Mouse (Mus musculus): ENCODE data around the gene Fgfr2. TPM values are rescaled to one million over a fixed set of nuclear protein-coding genes. Genes with fewer than 3 reads are reported as not detected.
"Not testable (repeated sequence)": the region's sequence is repeated elsewhere in the genome, so short reads cannot be mapped to it uniquely, and the experiment has no call there.

The Fgfr2 gene
- total RNA-seq, 2 experiments from 2014 or later, result 35.8 to 40.8 TPM

DNA sequence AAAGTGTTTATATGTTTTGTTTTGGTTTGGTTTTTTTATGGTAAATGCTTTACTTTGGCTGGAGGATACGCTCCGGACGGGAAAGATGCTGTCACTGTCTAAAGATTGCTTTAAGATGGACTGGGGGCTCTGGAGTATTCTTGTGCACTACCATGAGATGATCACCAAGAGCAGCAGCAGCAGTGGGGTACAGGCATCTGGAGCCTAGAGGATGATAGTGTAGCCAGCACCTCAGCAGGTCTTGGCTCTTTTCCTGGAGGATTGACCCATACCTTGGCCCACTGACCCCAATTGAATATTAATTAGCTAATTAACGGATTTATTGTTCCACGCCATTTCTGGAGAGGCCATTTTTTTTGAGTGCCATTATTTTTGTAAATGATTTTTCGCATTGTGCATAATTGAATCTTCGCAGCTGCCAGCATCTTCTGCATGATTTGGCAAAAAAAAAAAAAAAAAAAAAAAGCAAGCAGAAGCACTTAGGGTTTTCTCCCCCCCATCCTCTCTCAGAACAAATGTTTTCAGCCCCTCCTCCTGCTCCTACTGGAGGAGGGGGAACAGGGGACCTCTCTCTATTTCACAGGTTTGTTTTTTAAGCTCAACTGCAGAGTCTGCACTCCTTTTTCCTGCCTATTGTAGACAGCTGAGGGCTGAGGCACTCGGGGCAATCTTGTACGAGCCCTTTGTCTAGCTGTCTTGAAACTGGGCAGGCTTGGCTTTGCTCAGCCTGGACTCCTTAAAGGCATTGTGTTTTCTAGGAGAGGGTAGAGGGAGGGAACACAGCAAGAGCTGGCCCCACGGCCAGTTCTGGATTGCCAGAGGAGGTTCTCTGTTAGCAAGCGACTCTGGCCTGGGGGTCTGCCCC, 2529.5 kb downstream of the Fgfr2 start:
- intact Hi-C loops (cut with DNase I), result not testable (repeated sequence)
- peak; percentile 57 for DNase-seq

DNA sequence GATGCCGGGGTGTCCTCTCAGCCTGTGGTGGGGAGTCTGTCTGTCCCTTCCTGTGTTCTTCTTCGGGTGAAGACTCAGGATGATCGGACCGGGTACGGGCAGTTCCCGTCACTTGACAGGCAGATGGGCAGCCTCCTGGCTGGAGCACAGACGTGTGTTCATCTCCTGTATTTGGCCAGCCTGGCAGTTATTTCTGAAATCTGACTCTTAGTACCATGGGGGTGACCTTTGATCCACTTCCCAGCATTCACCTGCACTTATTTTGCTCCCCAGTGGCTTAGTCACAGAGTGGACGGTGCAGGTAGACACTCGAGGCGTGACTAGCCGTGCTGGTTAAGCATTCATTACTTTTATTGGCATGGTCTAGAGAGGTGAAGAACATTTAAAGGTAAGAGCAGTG, 2530.2 kb downstream of the Fgfr2 start:
- intact Hi-C loops (cut with DNase I); DNase-seq: not testable (repeated sequence)

- DNase-seq, result no peak
- intact Hi-C loops (cut with DNase I), result no loop called here
Observed at GRCm38 (mm10) chr7:130590845-130591437, 2532.2 kb downstream of the Fgfr2 start.

DNA sequence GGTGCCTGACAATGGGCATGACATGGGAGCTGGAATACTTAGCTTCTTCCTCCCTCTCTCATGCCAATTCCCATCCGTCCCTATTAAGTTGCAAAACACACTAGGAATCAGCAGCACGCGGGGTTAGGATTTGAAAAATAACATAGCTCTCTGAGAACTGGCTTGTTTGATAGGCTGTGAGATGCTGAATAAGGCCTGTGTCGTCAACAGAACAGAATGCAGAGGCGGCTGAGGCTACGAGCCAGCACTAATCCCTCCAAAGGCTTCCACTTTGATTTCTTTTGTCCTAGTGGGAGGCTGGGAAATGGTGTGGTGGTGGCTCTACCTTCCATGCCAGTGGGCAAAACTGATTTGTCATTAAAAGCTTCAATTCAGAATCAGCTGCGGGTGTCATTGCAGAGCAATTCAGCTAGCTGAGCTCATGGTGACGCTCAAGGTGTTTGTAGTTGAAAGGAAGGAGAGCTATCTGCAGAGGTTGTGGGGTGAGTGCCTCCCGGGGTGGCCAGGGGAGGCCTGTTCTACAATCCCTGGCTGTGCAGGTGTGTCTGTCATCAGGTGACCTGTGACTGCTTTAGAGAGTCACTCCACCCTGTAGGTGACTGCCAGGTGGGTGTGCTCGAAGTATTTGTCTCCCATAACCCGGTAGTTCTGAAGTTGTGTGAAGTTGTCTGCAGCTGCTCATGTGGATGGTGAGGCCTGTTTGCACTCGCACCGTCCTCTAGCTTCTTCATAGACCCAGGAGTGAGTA, 2532.9 kb downstream of the Fgfr2 start:
- intact Hi-C loops (cut with DNase I), result no loop called here
- no peak for DNase-seq

GRCm38 (mm10) chr7:130586521-130587072, 2536.6 kb downstream of the Fgfr2 start:
- intact Hi-C loops (cut with DNase I), result no loop called here
- no peak for DNase-seq

DNA sequence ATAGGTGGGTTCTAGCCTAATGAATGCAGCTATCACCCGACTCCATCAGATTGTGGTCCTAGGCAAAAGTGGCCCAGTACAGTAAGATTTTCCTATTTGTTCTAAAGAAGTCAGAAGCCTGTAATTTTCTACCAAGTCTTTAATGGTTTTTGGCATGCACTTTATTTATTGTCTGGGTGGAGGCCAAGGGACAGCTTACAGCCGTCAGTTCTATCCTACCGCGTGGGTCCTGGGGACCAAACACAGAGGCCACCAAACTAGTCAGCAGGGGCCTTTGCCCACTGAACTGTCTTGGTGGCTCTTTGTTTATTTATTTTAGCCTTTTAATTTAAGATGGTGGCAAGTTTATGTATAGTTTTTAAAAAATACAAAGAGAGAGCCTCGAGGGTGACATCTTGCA, 2544.5 kb downstream of the Fgfr2 start:
- intact Hi-C loops (cut with DNase I), result no loop called here
- DNase-seq, result no peak

DNA sequence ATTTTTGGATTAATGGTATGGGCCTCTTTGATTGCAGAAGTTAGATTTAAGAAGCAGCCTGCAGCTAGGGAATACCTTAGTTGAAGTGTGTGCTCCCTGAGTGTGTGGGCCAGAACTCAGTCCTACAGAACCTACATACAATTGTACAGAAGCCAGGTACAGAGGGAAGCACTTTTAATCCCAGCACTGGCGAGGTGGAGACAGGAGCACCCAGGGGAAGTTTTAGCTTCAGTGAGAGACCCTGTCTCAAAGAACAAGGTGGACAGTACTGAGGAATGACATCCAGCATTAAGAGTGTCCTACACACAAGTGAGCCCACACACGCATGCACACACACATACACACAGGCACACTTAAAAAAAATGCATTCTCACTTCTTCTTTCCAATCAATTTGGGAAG, 2545.1 kb downstream of the Fgfr2 start:
- no peak for DNase-seq
- intact Hi-C loops (cut with DNase I), result no loop called here

- intact Hi-C loops (cut with DNase I), result no loop called here
- DNase-seq, result no peak
Observed at GRCm38 (mm10) chr7:130577388-130578003, 2545.7 kb downstream of the Fgfr2 start, which contains the start of gene Tacc2. Gene Tacc2 (plus strand): TSS chr7:130577438.

DNA sequence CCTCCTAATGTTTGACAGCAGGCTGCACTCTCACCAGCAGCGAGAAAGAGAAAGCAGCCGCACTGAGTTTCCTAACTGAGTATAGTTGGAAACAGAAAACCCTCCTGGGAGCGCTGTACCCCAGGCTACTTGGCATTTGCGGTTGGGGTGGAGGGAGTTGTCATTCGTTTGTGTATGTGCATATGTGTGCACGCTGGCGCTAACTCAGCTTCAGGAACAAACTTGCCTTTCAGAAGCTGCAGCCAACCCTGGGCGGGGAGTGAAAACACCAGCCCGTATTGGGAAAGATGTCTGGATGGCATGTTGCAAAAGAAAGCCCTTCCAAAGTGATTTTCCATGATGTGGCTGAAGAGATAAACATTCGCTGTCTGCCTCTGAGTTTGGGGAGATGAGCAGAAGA, 2546.2 kb downstream of the Fgfr2 start:
- DNase-seq, result no peak
- intact Hi-C loops (cut with DNase I), result no loop called here

GRCm38 (mm10) chr7:130574211-130574991, 2548.7 kb downstream of the Fgfr2 start:
- intact Hi-C loops (cut with DNase I), result no loop called here
- peak; percentile 19 for DNase-seq

DNA sequence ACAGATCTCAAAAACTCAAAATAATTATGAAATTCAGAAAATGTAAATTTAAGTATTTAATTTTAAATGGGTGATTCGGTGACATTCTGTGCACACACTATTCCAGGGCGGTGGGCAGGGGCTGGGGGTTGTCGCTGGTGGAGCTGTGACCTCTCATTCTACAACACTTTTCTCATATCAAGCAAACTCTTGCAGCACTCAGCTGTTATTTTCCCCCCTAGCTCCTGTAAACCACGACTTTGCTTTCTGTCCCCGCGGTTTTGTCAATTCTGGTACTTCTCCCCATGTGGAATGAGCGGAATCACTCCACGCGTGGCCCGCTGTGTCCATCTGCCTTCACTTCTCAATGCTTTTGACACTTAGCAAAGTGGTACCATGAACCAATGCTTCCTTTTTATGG, 2549.4 kb downstream of the Fgfr2 start:
- no peak for DNase-seq
- intact Hi-C loops (cut with DNase I), result no loop called here

GRCm38 (mm10) chr7:130572821-130573220, 2550.3 kb downstream of the Fgfr2 start, which contains the start of gene Nsmce4a:
Gene Nsmce4a (minus strand): TSS chr7:130573118.
- DNase-seq, result no peak
- intact Hi-C loops (cut with DNase I), result no loop called here

GRCm38 (mm10) chr7:130570472-130570871, 2552.7 kb downstream of the Fgfr2 start:
- intact Hi-C loops (cut with DNase I), result no loop called here
- no peak for DNase-seq

DNA sequence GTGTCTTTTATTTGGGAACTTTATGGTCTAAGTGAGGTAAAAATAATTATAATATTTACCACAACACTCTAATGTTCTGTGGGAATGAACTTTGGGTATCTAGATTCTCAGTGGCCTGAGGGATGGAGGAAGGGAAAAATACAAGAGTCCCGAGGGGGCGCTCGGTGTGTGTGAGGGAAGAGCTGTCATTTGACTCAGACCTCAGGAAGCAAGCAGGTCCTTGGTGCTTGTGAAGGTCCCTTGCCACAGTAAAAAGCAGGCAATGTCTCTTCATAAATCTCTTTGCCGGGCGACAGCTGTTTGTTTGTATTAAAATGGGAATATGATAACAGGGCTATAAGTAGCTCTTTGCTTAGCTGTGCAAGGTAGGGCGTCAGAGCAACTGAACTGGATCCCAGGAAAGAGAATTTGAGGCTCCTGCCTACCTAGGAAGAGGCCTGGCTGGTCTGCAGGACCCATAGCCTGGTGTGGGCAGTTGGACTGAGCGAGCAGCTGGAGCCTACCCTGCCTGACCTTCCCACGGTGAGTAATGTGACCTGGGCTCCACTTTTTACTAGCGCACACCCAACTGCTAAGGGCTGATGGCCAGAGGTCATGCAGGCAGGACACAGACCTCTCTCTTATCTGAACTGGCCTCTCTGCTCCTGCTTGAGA, 2554.2 kb downstream of the Fgfr2 start:
- DNase-seq, result no peak
- intact Hi-C loops (cut with DNase I), result no loop called here

DNA sequence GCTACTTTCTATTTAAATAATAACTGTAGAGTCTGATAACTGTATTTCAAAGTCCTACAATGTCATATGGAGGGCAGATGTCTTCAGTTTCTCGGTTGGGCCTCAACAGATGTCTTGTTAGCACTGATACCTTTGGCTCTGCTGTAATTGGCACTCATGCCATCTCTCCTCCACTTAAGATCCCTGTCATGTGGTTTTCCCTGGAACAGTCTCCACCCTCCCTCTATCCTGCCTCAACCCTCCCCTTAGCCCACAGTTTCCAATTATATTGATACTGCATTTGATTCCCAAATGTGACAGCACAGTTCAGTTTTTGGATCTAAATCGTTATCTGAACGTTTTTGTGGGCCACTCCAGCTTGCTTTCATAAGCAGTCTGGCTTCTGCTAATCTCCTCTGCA, 2558.6 kb downstream of the Fgfr2 start:
- no peak for DNase-seq
- intact Hi-C loops (cut with DNase I), result no loop called here

- no peak for DNase-seq
- intact Hi-C loops (cut with DNase I), result no loop called here
Observed at GRCm38 (mm10) chr7:130563880-130564279, 2559.3 kb downstream of the Fgfr2 start.

DNA sequence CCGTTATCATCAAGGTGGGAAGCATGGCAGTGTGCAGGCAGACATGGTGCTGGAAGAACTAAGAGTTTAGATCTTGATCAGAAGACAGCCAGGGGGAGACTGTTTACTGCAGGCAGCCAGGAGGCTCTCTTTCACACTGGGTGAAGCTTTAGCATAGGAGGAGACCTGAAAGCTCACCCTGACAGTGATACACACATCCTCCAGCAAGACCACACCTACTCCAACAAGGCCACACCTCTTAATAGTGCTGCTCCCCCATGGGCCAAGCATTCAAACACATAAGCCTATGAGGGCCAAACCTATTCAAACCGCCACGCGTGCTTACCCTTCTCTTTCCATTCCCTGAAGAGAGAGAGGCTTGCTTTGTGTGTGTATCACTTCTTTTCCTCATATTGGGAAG, 2559.9 kb downstream of the Fgfr2 start:
- no peak for DNase-seq
- intact Hi-C loops (cut with DNase I), result no loop called here

DNA sequence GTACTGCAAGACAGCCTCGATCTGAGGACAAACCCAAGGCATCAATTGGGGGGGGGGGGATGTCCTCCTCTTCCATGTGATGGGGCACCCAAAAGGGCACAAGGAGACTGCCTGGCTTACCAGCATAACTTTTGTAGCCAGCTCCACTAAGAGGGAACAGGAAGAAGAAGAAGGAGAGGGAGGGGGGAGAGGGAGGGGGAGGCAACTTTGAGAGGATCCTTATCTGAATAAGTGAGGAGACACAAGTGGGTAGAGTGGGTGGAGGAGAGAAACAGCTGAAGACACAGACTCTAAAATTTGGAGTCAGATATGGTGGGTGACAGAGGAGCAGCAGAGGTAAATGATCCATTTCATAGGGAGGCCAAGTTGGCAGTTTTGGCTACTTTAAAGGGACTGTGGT, 2562.2 kb downstream of the Fgfr2 start:
- no peak for DNase-seq
- intact Hi-C loops (cut with DNase I), result no loop called here

DNA sequence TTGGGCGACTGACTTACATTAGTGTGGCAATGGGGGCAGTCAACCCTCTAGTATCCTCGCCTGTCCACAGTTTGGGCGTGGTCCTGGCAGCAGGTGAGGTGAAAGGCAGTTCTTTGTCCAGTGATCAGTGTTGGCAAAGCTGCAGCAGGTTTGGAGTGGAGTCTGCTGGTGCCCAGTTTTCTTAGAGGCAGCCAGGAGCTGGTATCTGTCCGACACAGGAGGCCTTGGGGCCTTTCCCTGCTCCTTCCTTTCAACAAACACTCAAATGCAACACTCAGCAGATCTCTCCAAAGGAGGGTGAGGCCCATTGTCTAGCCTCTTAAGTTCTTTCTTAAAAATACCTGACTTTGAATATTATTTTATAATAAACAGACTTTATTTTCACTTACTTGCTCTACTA, 2564.6 kb downstream of the Fgfr2 start:
- intact Hi-C loops (cut with DNase I), result no loop called here

More for the DNA sequence above, 2564.6 kb downstream of the Fgfr2 start:
- DNase-seq, result no peak

All from left cerebral cortex, postnatal 4 days (tissue).